Mouse (Mus musculus): Measurements from ENCODE around the gene Abhd16b.
"Not testable (repeated sequence)": the region's sequence is repeated elsewhere in the genome, so short reads cannot be mapped to it uniquely, and the experiment has no call there.

Gene Abhd16b

DNA sequence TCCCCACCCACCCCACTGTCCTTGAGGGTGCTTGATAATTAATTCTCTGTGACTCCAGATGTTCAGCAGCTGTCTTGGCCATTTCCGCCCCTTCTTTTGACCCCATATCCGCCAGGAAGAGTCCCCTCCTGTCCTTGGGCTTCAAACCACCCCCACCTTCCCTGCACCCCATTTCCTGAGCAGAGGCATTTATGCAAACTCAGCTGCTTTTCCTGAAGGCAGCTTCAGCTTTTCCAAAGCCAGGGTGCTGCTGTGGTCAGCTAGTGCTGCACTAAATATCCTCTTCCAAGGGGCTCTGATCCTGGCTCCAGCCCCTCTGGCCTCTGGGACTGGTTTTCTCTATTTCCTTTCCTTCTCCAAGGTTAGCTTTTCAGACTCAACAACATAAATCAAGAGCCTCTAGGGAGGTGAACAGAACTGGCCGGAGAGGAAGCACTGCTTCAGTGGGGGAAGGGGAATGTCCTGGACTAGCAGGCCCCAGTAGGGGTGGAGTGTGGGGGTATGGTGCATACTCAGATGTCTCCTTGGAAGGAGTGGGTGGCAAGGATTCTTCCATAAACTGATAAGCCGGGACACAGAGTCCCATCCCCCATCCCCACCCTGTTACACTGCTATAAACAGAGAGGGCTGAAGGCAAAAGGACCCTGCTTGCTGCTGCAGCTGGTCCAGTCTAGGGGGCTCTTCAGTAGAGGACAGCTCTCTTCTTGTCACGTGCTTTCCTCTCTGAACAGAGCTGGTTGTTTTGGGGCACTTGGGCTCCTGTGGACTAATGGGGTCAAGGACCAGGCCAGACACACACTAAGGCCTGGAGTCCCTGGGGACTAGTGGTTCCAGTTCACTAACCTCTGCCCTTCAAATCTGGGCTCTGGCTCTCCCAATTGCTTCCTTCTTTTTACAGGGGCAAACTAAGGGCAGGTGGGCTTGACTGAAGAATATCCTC lies 5.4 kb upstream of the Abhd16b start:
- DNase-seq (ENCODE audit: low spot score) = peak; percentile 83

DNA sequence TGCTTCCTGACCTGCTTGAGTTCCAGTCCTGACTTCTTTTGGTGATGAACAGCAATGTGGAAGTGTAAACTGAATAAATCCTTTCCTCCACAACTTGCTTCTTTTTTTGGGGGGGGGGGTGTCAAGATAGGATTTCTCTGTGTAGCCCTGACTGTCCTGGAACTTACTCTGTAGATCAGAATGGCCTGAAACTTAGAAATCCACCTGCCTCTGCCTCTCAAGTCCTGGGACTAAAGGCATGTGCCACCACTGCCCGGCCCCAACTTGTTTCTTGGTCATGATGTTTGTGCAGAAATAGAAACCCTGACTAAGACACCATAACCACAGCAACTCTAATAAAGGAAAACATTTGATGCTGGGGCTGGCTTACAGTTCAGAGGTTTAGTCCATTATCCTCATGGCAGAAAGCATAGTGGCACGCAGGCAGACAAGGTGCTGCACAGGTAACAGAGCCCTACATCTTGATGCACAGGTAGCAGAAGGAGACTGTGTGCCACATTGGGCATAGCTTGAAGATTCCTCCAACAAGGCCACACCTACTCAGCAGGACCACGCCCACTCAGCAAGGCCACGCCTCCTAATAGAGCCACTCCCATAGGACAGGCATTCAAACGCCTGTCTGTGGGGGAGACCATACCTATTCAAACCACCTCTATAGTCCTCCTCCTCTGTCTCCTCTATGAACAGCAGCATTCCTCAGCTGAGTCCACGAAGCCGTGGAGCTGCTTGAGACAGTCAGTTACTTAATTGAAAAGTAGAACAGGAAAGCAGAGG lies 1.4 kb upstream of the Abhd16b start:
- no peak for DNase-seq (ENCODE audit: low spot score)

- no peak for DNase-seq (ENCODE audit: low spot score)
Measured at GRCm38 (mm10) chr2:181492206-181492605, 800 bp upstream of the Abhd16b start.

DNA sequence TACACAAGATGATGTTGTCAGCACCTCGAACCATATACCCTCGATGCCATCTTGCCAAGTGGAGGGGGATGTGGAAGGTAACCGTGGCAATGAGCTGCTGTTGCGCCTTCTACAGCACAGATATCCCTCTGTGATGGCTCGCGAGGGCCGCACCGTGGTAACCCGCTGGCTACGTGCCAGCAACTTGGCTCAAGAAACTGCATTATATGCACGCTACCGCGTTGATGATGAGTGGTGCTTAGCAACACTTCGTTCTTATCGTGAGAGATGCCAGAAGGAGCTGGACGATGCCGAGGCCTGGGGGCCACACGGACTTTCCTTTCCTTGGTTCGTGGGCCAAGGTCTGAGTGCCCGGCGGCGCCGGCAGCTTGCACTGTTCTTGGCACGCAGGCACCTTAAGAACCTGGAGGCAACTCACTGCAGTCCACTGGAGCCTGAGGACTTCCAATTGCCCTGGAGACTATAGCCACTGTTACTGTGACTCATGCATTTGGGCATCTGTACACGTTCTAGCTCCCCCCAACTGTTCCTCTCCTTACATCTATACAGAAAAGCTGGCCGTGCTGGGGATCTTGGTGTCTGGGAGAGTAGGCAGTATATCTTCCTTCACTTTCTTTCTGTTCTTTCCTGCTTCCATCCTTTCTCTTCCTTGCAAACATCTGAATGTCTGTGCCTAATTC lies 1.4 kb downstream of the Abhd16b start:
- no peak for DNase-seq (ENCODE audit: low spot score)

DNA sequence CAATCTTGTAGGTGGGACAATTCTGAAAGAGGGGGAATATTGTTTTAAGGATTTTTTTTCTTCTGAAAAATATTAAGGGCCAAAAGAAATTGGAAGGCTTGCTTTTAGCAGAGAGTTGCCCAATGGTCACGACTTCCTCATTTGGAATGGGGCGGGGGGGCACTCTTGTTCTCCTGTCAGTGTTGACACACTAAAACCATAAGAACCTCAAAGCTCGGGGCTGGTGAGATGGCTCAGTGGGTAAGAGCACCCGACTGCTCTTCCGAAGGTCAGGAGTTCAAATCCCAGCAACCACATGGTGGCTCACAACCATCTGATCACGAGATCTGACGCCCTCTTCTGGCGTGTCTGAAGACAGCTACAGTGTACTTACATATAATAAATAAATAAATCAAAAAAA lies 2.8 kb downstream of the Abhd16b start:
- DNase-seq (ENCODE audit: low spot score) = not testable (repeated sequence)

DNA sequence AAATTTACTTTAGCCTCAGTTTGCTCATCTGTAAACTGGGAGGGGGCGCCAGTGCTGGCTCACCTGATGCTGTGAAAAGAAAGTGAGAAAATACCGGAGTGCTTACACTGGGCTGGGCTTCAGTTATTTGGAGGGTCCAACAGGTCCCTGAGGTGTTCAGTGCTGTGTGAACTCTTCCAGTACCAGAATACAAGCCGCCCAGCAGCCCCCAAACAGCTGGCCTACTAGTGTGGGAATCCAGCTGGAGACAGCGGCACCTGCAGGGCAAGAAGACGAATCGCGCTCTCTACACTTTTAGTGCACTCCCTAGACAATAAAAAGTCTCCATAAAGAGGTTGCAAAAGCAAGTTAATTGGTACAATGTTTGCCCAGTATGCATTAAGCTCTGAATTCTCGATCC lies 3.3 kb downstream of the Abhd16b start:
- peak; percentile 76 for DNase-seq (ENCODE audit: low spot score)

GRCm38 (mm10) chr2:181496831-181497547 lies 4.0 kb downstream of the Abhd16b start, which contains the start of gene Tpd52l2:
Gene Tpd52l2 (plus strand): TSS chr2:181497142.
- DNase-seq (ENCODE audit: low spot score) = peak; percentile 99

DNA sequence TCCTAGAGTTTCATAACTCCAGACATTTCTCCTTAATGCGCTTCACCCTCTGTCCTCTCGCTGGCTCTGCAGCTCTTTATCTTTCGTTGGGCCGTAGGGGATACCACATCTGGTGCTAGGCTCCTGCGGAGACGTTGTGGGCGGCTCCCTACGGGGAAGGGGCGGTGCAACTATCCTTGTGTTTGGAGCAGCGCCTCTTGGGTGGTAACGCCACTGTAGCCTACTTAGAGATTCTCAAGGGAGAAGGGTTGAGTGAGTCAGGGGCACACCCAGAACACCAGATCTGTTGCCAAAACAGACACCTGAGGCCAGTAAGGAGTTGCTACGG lies 4.5 kb downstream of the Abhd16b start:
- DNase-seq (ENCODE audit: low spot score) = peak; percentile 90

DNA sequence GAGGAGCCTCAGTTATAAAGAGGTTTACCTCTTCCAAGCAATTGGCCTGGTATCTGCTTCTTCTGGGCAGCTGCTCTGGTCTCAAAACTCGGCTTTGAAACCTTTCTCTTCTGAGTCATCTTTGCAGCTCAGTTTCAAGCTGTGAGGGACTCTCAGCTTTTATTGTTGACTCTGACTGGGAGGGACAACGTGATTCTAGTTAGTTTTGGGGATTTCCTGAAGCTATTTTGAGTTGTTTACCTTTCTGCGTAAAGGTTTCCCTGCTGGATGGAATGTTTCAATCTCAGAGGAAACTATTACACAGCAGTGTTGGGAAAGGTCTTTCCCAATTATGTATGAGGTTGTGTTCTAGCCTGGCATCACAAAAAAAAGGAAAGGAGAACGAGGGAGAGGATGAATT lies 5.6 kb downstream of the Abhd16b start:
- DNase-seq (ENCODE audit: low spot score) = peak; percentile 48

- no peak for DNase-seq (ENCODE audit: low spot score)
Measured at GRCm38 (mm10) chr2:181509191-181509590, 16.2 kb downstream of the Abhd16b start.

DNA sequence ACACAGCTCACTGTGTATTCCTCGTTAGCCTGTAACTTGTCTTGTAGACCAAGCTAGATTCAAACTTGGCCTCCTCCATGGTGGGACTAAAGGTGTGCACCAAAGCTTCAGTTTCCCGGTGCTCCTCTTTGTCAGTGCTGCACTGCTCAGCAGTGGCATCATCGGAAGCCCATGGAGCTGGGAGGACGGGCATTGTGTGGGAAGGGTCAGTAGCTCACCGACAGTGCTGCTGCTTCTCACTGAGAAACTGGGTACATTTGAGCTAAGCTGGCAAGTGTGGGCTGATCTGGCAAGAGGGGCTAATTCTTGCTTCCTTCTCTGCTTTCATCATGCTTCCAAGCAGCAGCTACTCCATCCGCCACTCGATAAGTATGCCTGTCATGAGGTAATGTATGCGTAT lies 18.2 kb downstream of the Abhd16b start:
- no peak for DNase-seq (ENCODE audit: low spot score)

- DNase-seq (ENCODE audit: low spot score) = peak; percentile 49
Measured at GRCm38 (mm10) chr2:181519201-181519600, 26.2 kb downstream of the Abhd16b start.

- DNase-seq (ENCODE audit: low spot score) = peak; percentile 99
Measured at GRCm38 (mm10) chr2:181520118-181520935, 27.3 kb downstream of the Abhd16b start, which contains the start of gene Dnajc5. Gene Dnajc5 (plus strand): TSS chr2:181520485.

DNA sequence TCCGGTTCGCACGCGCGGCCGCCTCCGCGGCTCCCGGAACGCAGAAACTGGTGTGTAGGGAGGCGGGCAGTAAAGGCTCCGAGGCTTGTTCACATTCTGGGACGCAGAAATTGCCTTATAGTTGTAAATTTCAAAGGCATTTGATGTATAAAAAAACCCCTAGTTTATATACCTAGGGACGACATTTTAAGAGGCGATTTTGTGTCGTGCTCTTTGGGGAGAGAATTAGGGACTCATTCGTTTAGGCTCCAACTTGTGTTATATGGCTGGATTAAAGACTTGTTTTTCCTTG lies 27.9 kb downstream of the Abhd16b start:
- no peak for DNase-seq (ENCODE audit: low spot score)

- DNase-seq (ENCODE audit: low spot score) = no peak
Measured at GRCm38 (mm10) chr2:181521491-181521890, 28.5 kb downstream of the Abhd16b start.

- DNase-seq (ENCODE audit: low spot score) = peak; percentile 45
Measured at GRCm38 (mm10) chr2:181522811-181523210, 29.8 kb downstream of the Abhd16b start.

DNA sequence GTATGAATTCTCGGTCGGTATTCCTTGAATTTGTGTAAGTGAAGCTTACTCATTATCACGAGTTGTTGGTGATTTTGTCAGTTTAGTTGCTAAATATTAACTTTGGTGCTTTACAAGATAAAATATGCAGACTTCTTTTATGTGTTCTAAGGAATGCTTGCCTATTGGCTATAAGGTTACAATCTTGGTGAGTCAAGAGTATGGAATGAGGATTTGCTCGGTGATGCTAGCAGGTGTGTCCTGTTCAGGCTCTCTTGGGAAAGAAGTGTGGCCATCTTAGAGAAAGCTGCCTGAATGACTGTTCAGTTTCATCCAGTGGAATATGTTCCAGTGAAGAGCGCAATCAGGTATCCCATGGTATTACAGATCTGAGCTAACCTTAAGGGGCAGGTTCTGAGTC lies 32.5 kb downstream of the Abhd16b start:
- DNase-seq (ENCODE audit: low spot score) = no peak

DNA sequence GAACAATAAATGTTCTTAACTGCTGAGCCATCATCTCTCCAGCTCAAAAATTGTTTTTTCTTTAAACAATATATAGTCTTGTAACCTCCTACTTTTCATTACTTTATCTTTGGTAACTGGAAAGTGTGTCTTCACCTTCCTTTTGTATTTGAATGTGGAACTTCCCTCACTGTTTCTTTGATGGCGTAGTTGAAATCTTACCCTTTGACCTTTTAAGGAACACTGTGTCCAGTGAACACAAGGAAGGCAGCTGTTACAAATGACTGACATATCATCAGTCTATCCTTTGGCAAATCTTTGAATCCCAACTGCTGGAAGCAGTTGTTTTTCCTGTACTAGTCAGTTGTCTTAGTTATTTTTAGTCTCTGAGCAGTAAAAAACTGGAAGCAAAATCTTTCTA lies 36.1 kb downstream of the Abhd16b start:
- peak; percentile 37 for DNase-seq (ENCODE audit: low spot score)

DNA sequence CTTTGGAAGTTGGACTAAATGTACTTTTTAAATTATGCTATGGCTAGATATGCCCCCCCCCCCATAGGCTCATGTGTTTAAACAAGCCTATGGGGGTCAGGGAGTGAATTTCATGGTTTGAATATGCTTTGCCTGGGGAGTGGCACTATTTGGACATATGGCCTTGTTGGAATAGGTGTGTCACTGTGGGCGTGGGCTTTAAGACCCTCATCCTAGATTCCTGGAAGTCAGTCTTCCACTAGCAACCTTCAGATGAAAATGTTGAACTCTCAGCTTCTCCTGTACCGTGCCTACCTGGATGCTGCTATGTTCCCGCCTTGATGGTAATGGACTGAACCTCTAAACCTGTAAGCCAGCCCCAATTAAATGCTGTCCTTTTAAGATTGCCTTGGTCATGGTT lies 39.6 kb downstream of the Abhd16b start:
- no peak for DNase-seq (ENCODE audit: low spot score)

DNA sequence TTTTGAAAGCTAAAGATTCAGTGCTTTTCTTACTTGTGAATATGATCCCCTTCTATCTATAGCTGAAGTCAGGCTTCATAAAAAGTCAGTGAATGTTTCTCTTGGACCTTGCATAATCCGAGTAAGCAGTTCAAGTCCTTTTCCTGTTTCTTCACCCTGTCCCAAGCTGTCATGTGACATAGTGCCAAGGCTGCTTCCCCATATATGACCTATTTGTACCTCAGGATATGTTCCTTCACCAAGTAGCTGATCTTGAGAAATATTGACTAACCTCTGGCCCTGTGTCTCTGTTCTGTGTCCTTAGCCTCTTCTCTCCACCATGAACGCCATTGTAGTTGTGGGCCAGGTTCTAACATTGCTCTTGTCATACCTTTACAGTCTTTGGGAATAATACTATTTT lies 43.4 kb downstream of the Abhd16b start:
- DNase-seq (ENCODE audit: low spot score) = peak; percentile 41

DNA sequence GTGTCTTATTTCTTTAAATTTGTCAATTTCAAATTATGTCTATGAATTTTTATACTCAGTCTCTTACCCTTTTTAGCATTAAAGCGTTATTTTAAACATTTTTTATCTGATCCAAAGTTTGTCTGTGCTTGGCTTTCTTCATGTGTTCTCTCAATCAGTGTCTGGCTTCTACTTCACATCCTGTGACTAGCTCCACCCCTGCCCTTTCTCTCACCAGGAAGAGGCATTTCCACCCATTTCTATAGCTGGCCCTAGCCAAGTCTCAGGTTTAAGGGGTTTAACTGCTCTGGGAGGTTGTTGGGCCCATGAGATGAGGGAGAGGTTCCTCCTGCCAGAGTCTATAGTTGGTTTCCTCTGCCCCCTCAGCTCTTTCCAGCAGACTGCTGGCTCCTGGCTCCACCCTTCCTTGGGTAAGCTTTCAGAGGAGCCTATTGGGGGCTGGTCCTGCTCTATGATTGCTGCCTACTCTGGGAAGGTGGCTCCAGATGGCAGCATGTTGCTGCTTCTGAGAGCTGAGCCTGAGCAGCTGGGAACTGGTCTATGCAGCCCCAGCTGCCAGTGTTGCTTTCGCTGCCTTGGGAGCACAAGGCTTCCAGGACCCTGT lies 44.5 kb downstream of the Abhd16b start:
- DNase-seq (ENCODE audit: low spot score) = no peak

All from adipocyte (in vitro differentiated cells).